Mouse (Mus musculus) E14TG2a.4 (cell line): ENCODE data around the gene Stx8.

Source experiments
- CTCF ChIP-seq: conservative IDR thresholded peaks from 2 replicates; pipeline ENCODE4 v1.5.1; 2014; ENCODE audit warnings: low read length
- NANOG ChIP-seq: IDR thresholded peaks from 2 replicates; pipeline ENCODE4 v1.6.1; 2014; ENCODE audit warnings: borderline replicate concordance, low read length, mixed read lengths
- POU5F1 ChIP-seq: IDR thresholded peaks from 2 replicates; pipeline ENCODE4 v1.6.1; 2014; ENCODE audit warnings: low read length, borderline replicate concordance

DNA sequence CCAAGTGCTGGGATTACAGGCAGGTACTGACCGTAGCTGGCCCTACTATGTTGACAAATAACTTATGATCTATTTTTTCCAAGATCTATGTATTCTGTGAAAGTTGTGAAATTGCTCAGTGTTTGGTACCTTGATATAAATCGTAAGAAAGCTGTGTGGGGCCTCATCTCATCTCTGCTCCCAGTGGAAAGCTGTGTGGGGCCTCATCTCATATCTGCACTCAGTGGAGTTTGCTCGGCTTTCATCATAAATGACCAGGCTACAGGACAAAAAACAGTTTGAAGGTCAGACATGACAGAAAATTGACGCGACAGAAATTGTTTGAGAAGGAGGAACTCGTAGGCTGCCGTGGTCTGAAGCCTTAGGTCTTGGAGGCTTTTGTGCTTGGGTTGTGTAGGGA lies 56.0 kb downstream of the Stx8 start:
- TF ChIP-seq CTCF (no peak), POU5F1 (no peak), NANOG (no peak)
